In genomic region chr14:30671986-30672312, GRCm38 (mm10) we compare ENCODE assay signal across 8 mouse cellular contexts. TPM values are rescaled to one million over a fixed set of nuclear protein-coding genes. Genes with fewer than 3 reads are reported as not detected.
DNase-seq lines count a peak whose midpoint lies in the region; ATAC-seq and TF ChIP-seq lines count a peak whose summit lies in the region.

No protein-coding gene starts in this region.

- WGBS in hindbrain, postnatal 0 days, result 8% methylated on average over 3 of the region's 3 CpGs
- WGBS in macrophage (ENCODE audit: missing documents), result 6% methylated on average over 2 of the region's 3 CpGs

- H3K27ac ChIP-seq in hindbrain, postnatal 0 days, result no peak overlapping the region
- H3K27ac ChIP-seq in macrophage, result peak overlapping the region; percentile 44

- no peaks in the 10 kb centered on the region for H3K9me3 ChIP-seq in hindbrain, postnatal 0 days (ENCODE audit: low read length)

- H3K9ac ChIP-seq in hindbrain, postnatal 0 days (replicated peaks; ENCODE audit: low read length), result no peak overlapping the region

- peak; percentile 96 for ATAC-seq in hindbrain, postnatal 0 days

- H3K79me2 ChIP-seq in macrophage (ENCODE audit: inconsistent target), result no peaks in the 10 kb centered on the region

- no peak overlapping the region for H3K4me2 ChIP-seq in hindbrain, postnatal 0 days (ENCODE audit: low read depth, low read length)

- H3K4me1 ChIP-seq in hindbrain, postnatal 0 days (ENCODE audit: insufficient read depth, low read length), result no peaks in the 10 kb centered on the region

- H3K27me3 ChIP-seq in hindbrain, postnatal 0 days (ENCODE audit: insufficient read depth, low read length), result no peaks in the 10 kb centered on the region

- peak; percentile 77 for DNase-seq in T-cell, adult 2 months (ENCODE audit: low spot score)
- peak; percentile 84 to 92 for DNase-seq in cerebellum, postnatal 36 days
- peak; percentile 89 for DNase-seq in gastrocnemius, adult 18-20 months (ENCODE audit: low spot score)
- DNase-seq in hindbrain, postnatal 0 days (ENCODE audit: low spot score), result peak; percentile 93
- DNase-seq in left cerebral cortex, adult 18-20 months (ENCODE audit: low spot score in 2 of 2), result peak; percentile 92 to 94
- peak; percentile 94 to 97 for DNase-seq in right cerebral cortex, adult 2 months (ENCODE audit: low spot score in 2 of 2)
- peak; percentile 56 for DNase-seq in urinary bladder, postnatal 10 days (ENCODE audit: low spot score)

- H3K4me3 ChIP-seq in hindbrain, postnatal 0 days (ENCODE audit: low read length), result no peak overlapping the region
- no peak overlapping the region for H3K4me3 ChIP-seq in macrophage (ENCODE audit: inconsistent target)

- H3K36me3 ChIP-seq in hindbrain, postnatal 0 days (ENCODE audit: insufficient read depth, low read length), result peaks cover 28% of the 10 kb centered on the region
- peaks cover 54% of the 10 kb centered on the region for H3K36me3 ChIP-seq in macrophage (ENCODE audit: inconsistent target)

- peak; percentile 96 for TF ChIP-seq CTCF in hindbrain, postnatal 0 days (IDR thresholded peaks at IDR 0.05; ENCODE audit: low read depth)

RNA-seq across cellular contexts. Expression of gene Rft1, which starts 17.8 kb away (rescaled TPM):
- 1 to 10 TPM; 4.7 to 5.1 TPM for total RNA-seq in gastrocnemius, adult 18-20 months (2021)
- total RNA-seq in hindbrain, postnatal 0 days (2014; rRNA removed), result 11.4 and 18.2 TPM in 2 replicates
- 10.0 and 10.1 TPM in 2 replicates for polyA plus RNA-seq in hindbrain, postnatal 0 days (2015; fragmentation: Nextera tagmentation; extraction: Ambion mirVana)
- total RNA-seq in left cerebral cortex, adult 18-20 months (2021), result 10 to 100 TPM; 10.0 to 10.4 TPM
- total RNA-seq in macrophage (2018; cell fraction: chromatin; rRNA removed), result 10 to 100 TPM; 15.0 to 88.5 (median 53.0) TPM
- total RNA-seq in macrophage (2018; cell fraction: cytosol; rRNA removed), result 10 to 100 TPM; 10.8 to 21.9 (median 16.2) TPM
- 10 to 100 TPM; 13.2 to 52.7 (median 28.8) TPM for total RNA-seq in macrophage (2018; cell fraction: nucleus; rRNA removed)
- 11.3 to 19.5 TPM (median 16.6 TPM) in 3 replicates for polyA plus RNA-seq in macrophage (2018)

RNA-seq across cellular contexts. Expression of gene Sfmbt1, which starts 42.7 kb away (rescaled TPM):
- 10 to 100 TPM; 11.4 to 14.1 TPM for total RNA-seq in gastrocnemius, adult 18-20 months (2021)
- total RNA-seq in hindbrain, postnatal 0 days (2014; rRNA removed), result 5.8 and 9.7 TPM in 2 replicates
- 13.3 and 13.4 TPM in 2 replicates for polyA plus RNA-seq in hindbrain, postnatal 0 days (2015; fragmentation: Nextera tagmentation; extraction: Ambion mirVana)
- 10 to 100 TPM; 39.3 to 41.0 TPM for total RNA-seq in left cerebral cortex, adult 18-20 months (2021)
- 100 to 1,000 TPM in 13 of 26 experiments, 10 to 100 TPM in 13; 41.0 to 164 (median 95.3) TPM for total RNA-seq in macrophage (2018; cell fraction: chromatin; rRNA removed)
- 10 to 100 TPM; 25.5 to 51.3 (median 38.7) TPM for total RNA-seq in macrophage (2018; cell fraction: cytosol; rRNA removed)
- 100 to 1,000 TPM in 1 of 26 experiments, 10 to 100 TPM in 25; 39.0 to 102 (median 62.2) TPM for total RNA-seq in macrophage (2018; cell fraction: nucleus; rRNA removed)
- polyA plus RNA-seq in macrophage (2018), result 21.6 to 32.5 TPM (median 29.4 TPM) in 3 replicates

RNA-seq across cellular contexts. Expression of gene Prkcd, which starts 45.9 kb away (rescaled TPM):
- 10 to 100 TPM in 1 of 2 experiments, 1 to 10 TPM in 1; 7.8 to 10.4 TPM for total RNA-seq in gastrocnemius, adult 18-20 months (2021)
- total RNA-seq in hindbrain, postnatal 0 days (2014; rRNA removed), result 26.2 and 26.8 TPM in 2 replicates
- 19.6 and 20.4 TPM in 2 replicates for polyA plus RNA-seq in hindbrain, postnatal 0 days (2015; fragmentation: Nextera tagmentation; extraction: Ambion mirVana)
- 10 to 100 TPM; 11.4 to 12.7 TPM for total RNA-seq in left cerebral cortex, adult 18-20 months (2021)
- total RNA-seq in macrophage (2018; cell fraction: chromatin; rRNA removed), result 1,000 to 10,000 TPM in 23 of 26 experiments, 100 to 1,000 TPM in 3; 920 to 2,399 (median 1,316) TPM
- total RNA-seq in macrophage (2018; cell fraction: cytosol; rRNA removed), result 100 to 1,000 TPM; 168 to 279 (median 213) TPM
- total RNA-seq in macrophage (2018; cell fraction: nucleus; rRNA removed), result 1,000 to 10,000 TPM in 7 of 26 experiments, 100 to 1,000 TPM in 19; 420 to 1,209 (median 753) TPM
- polyA plus RNA-seq in macrophage (2018), result 108 to 303 TPM (median 176 TPM) in 3 replicates
